Mouse (Mus musculus): ENCODE results near the gene Vmn2r87.
"Not testable (repeated sequence)": the region's sequence is repeated elsewhere in the genome, so short reads cannot be mapped to it uniquely, and the experiment has no call there.

Gene Vmn2r87

DNA sequence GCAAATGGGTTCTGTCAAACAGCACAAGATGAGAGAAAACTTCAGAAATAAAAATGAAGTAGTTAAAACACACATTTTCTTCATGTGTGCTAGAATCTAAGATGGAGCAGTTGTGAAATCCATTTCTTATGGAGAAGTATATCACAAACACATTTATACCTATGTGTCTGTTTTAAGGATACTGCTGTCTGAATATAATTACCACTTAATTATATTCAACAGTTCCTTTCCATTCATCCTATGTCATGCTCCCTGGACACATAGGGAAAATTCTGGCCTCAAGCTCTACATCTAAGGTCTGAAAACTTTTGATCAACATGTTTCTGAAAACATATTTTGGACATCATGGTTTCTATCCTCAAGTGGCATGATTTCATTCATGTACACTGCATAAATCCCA is at the start of gene Vmn2r87:
Gene Vmn2r87 (minus strand): TSS at position 101 of the 400 bp plus-strand sequence.
- no peak for DNase-seq (ENCODE audit: low read depth, low spot score)

DNA sequence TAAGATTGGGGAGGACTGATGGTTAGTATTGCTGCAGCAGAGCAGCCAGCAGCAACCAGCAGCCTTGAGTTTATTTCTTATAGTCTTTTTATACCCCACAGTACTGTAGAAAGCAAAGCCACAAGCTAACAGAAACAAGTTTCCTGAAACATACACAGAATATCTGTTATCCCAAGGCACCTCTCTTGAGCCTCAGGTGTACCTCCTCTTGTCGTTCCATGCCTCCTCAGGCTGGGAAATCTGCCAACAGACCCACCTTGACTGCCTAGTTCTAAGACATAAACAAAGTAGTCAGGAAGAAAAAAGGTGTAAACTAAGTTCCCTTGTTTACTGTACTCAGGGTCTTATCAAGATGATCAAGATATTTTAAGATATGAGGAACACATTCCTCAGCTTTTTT is 47.1 kb upstream of the Vmn2r87 start:
- not testable (repeated sequence) for DNase-seq (ENCODE audit: low read depth, low spot score)

DNA sequence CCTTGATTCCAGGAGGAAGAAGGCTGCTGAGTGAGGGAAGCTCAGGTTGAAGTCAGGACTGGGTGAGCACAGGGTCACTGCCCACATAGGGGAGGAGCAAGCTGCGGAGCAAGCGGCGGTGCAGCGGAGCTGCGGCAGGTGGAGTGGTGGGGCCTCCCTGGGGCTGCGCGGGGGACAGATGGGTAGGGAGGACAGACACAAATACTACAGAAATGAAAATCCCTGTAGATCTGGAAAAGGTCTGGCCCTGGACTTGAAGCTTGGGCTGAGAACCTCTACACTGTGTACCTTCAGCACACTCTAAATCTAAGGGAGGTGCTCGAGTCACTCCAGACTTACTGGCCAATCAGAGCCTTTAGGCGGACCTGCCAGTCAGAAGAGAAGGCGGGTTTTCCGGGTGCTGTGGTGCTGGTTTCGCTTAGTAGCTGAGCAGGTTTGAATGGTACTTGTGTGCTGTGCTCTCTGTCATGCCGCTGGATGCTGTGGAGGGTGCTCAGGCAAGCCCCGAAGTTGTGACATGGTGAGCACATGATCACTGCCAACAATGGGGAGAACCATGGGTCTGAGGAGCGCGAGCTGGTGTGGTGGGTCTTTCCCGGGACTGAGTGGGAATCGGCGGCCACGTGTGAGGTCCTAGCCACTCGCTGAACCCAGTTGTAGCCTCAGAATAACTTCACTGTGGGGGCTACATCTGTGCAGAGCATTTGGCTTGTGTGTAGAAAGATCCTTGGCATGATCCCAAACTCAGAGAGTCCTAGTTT is 44.9 kb upstream of the Vmn2r87 start:
- peak; percentile 85 for DNase-seq (ENCODE audit: low read depth, low spot score)

DNA sequence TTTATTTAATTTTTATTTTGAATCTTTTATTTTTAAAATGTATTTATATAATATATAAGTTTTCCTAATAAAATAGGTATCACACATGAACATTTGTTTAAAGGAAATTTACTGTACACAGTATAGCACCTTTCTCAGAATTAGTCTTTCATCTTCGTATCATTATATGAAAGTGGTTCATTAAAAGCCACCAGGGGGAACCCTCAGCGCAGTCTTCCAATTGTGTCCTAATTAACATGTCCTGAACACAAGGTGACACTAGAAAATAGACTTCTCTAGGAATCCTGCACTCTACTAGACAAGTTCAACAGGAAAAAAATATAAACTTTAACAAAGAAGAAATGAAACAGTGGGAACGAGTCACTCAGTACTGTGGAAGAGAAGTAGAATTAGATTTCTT is 38.9 kb upstream of the Vmn2r87 start:
- DNase-seq (ENCODE audit: low read depth, low spot score), result peak; percentile 49

DNA sequence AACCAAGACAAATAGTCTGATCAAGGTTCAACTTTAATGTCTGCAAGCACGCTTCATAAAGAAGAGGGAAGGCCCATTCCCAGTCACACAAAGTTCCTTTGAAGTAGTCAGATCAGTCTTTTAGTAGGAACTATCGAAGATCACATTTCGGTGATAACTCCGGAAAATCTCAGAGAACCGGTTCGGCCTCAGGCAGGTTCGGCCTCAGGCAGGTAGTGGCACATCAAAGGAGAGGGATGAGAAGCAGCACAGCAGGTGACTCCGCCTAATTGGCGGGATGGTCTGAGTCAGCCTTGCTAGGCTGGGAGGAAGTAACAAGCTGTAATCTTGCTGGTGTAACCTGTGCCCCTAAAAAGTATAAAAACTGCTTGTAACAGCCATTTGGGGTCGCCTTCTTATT is 30.7 kb upstream of the Vmn2r87 start:
- no peak for DNase-seq (ENCODE audit: low read depth, low spot score)

DNA sequence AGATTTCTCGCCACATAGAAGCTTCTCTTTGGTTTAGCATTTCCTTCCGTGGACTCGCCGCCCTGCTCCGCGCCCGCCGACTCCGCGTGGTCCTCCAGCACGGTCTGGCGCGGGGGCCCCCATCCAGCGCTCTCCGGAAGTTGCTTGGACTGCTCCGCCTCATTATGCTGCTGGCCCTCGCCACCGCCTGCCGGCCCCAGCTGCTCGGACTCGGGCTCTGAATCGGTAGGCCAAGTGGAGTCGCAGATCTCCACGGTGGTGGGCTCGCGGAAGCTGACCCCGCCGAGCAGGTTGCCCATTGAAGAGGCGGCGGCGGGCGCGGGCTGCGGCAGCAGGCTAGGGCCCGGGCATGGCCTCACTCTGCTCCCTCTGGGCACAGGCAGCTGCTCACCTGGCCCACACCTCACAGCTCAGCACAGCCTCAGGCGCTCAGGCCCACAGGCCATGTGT is 26.9 kb downstream of the Vmn2r87 start:
- DNase-seq (ENCODE audit: low read depth, low spot score), result peak; percentile 17

DNA sequence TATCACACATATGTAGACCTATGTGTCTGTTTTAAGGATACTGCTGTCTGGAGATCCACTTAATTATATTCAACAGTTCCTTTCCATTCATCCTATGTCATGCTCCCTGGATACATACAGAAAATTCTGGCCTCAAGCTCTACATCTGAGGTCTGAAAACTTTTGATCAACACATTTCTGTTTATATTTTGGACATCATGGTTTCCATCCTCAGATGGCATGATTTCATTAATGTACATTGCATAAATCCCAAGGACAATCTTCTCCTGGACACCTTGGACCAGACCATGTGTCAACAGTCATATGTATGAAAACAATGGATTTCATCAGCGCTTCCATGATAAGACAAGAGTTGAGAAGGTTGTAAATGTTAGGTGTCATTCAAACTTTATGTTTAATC is 41.2 kb downstream of the Vmn2r87 start, which contains the start of gene Vmn2r86:
Gene Vmn2r86 (minus strand): TSS at position 101 of the 400 bp plus-strand sequence.
- DNase-seq (ENCODE audit: low read depth, low spot score), result not testable (repeated sequence)

DNA sequence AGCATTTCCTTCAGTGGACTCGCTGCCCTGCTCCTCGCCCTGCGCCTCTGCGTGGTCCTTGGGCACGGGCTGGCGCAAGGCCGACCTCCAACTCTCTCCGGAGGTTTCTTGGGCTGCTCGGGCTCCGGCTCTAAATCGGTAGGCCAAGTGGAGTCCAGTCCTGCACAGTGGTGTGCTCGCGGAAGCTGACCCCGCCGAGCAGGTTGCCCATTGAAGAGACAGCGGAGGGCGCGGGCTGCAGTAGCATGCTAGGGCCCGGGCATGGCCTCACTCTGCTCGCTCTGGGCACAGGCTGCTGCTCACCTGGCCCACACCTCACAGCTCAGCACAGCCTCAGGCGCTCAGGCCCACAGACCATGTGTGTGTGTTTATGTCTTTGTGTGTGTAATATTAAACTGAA is 52.4 kb downstream of the Vmn2r87 start:
- no peak for DNase-seq (ENCODE audit: low read depth, low spot score)

DNA sequence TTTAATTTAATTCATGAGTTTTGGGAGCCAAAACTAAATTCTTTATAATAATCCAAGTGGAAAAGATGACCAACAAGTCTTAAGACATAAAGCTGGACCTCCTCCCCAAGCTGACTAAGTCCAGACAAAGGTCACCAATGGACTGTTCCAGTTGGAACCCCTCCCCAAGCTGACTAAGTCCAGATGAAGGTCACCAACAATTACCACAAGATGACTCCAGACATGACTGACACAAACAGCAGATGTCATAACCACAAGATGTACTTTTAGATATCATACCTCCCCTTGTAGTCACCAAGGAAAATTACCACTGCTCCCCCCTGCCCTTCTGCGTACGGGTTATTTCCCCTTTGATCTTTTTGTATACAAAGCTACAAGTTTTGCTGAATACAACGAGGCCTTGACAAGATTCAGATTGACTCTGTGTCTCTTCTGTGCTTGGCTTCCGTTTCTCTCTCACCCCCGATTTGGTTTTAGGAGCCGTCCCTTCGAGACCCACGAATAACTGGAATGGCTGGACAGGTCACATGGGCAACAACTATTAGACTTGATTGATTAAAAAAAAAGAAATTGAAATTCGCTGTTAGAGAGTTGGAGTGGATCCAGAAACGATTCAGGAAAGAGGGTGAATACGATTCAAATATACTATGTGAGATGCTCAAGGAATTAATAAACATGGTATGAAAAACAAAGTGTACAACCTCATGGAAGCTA is 62.9 kb downstream of the Vmn2r87 start:
- peak; percentile 4 for DNase-seq (ENCODE audit: low read depth, low spot score)

DNA sequence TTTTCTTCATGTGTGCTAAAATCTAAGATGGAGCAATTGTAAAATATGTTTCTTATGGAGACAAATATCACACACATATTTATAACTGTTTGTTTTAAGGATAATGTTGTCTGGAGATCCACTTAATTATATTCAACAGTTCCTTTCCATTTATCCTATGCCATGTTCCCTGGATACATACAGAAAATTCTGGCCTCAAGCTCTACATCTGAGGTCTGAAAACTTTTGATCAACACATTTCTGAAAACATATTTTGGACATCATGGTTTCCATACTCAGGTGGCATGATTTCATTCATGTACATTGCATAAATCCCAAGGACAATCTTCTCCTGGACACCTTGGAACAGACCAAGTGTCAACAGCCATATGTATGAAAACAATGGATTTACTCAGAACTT is 67.6 kb downstream of the Vmn2r87 start, which contains the start of gene Vmn2r85:
Gene Vmn2r85 (minus strand): TSS at position 101 of the 400 bp plus-strand sequence.
- not testable (repeated sequence) for DNase-seq (ENCODE audit: low read depth, low spot score)

DNA sequence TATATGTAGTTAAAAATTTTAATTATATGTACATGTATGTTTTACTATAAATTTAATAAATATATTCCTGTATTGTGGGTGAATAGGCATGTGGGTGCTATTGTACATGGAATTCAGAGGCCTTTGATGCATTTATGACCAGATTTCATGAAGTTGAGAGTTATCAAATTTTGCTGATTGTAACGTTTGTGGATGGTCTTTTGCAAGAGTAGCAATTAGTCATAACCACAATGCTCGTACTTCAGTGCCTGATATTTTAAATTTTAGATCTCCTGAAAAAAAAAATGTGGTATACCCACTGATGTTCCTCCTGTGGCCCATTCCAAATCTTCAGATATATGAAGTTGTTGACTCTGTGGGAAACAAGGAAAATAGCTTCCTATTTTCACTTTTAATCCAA is 74.8 kb downstream of the Vmn2r87 start:
- DNase-seq (ENCODE audit: low read depth, low spot score), result not testable (repeated sequence)
